Mouse (Mus musculus) megakaryocyte, embryonic 14.5 days (primary cell): ENCODE measurements around the gene Gm21974. TPM values are rescaled to one million over a fixed set of nuclear protein-coding genes. Genes with fewer than 3 reads are reported as not detected.

ENCODE experiments used
- H3K27me3 ChIP-seq: replicated peaks from 2 replicates; pipeline ENCODE3; 2012; ENCODE audit warnings: inconsistent platforms
- H3K36me3 ChIP-seq: replicated peaks from 2 replicates; pipeline ENCODE3; 2012; ENCODE audit warnings: low read length, inconsistent platforms, mixed read lengths
- H3K4me1 ChIP-seq: 2 replicates; pipeline ENCODE4 v1.6.1; 2012; ENCODE audit warnings: inconsistent platforms
- H3K4me3 ChIP-seq: replicated peaks from 2 replicates; pipeline ENCODE3; 2012; ENCODE audit warnings: moderate library complexity, mild to moderate bottlenecking, inconsistent platforms
- H3K9me3 ChIP-seq: 2 replicates; pipeline ENCODE4 v1.6.1; 2012; ENCODE audit warnings: inconsistent platforms
- FLI1 ChIP-seq: IDR thresholded peaks from 2 replicates; pipeline ENCODE4 v1.6.1; 2012; ENCODE audit warnings: low read length, inconsistent platforms, mixed read lengths
- GATA1 ChIP-seq: IDR thresholded peaks from 3 replicates; pipeline ENCODE4 v1.6.1; 2012; ENCODE audit warnings: mixed read lengths, low read length, inconsistent platforms, borderline replicate concordance
- polyA plus RNA-seq: library from polyadenylated mRNA; stranded (reverse); fragments of >175 nt; gene quantifications from 2 replicates; pipeline ENCODE4 v1.2.3, GENCODE M21; 2012; ENCODE audit warnings: low replicate concordance; ENCODE audit not compliant: insufficient read depth

Gm21974 gene
- polyA plus RNA-seq, 1 experiment: not detected

GRCm38 (mm10) chr7:127929923-127930322, 34.7 kb upstream of the Gm21974 start, which contains the start of gene Prss8:
Prss8 (minus strand) TSS chr7:127930104.
- no peak for TF ChIP-seq GATA1
- TF ChIP-seq FLI1: no peak
- Histone ChIP-seq H3K4me1 (peaks cover 59% of the 10 kb centered on the region), H3K9me3 (no peaks in the 10 kb centered on the region), H3K36me3 (peaks cover 30% of the 10 kb centered on the region), H3K4me3 (no peak within 1 kb of the TSS), H3K27me3 (peaks cover 8% of the 10 kb centered on the region)

DNA sequence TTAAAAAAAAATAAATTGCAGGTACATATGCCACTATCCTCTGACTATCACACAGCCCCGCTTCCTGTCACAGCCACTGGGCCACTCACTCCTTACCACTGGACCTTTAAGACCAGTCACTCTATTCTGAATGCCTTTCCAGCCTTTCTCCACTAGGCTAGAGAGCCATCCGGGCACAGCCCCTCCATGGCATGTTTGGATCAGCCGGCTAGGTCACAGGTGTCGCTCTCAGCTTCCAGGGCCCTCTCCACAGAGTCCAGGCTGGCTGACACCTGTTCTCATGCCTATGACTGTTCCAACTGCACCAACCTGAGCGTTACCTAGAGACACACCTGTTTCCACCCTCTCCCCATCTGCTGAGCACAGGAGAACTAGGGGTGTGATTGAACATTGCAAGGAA, 33.3 kb upstream of the Gm21974 start:
- Histone ChIP-seq H3K9me3 (no peaks in the 10 kb centered on the region), H3K4me3 (no peak overlapping the region), H3K27me3 (peaks cover 8% of the 10 kb centered on the region)

DNA sequence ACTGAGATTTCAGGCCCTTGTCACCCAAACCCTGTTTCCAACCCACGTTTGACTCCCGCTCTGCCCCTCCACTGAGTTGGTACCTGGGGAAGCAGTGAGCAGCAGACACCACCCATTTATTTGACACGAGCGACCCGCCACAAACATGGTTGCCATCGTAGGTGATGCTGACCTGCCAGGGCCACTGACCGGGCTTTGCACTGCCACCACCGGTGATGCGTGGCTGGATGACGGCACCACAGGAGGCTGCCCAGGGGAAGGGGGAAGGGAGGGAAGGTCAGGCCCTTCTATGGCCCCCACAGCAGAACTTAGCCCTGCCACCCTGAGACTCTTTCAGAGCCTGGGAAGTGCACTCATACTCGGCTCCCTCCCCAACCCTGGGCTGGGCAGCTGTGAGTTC, 32.5 kb upstream of the Gm21974 start:
- Histone ChIP-seq H3K4me3 (no peak overlapping the region), H3K27me3 (peaks cover 8% of the 10 kb centered on the region), H3K4me1 (peaks cover 42% of the 10 kb centered on the region), H3K9me3 (no peaks in the 10 kb centered on the region), H3K36me3 (peaks cover 52% of the 10 kb centered on the region)
- TF ChIP-seq FLI1 (no peak), GATA1 (no peak)

More for the DNA sequence above, 33.3 kb upstream of the Gm21974 start:
- peaks cover 45% of the 10 kb centered on the region for H3K4me1 ChIP-seq
- TF ChIP-seq FLI1: no peak
- no peak for TF ChIP-seq GATA1
- H3K36me3 ChIP-seq: peaks cover 43% of the 10 kb centered on the region

- Histone ChIP-seq H3K9me3 (no peaks in the 10 kb centered on the region), H3K36me3 (peaks cover 61% of the 10 kb centered on the region), H3K27me3 (peaks cover 8% of the 10 kb centered on the region), H3K4me3 (no peak overlapping the region), H3K4me1 (peaks cover 45% of the 10 kb centered on the region)
- TF ChIP-seq GATA1 (no peak), FLI1 (no peak)
These were observed 31.6 kb upstream of the Gm21974 start for GRCm38 (mm10) chr7:127926846-127927245.

GRCm38 (mm10) chr7:127926066-127926465, 30.8 kb upstream of the Gm21974 start:
- peaks cover 8% of the 10 kb centered on the region for H3K27me3 ChIP-seq
- no peaks in the 10 kb centered on the region for H3K9me3 ChIP-seq
- peaks cover 64% of the 10 kb centered on the region for H3K36me3 ChIP-seq
- peaks cover 45% of the 10 kb centered on the region for H3K4me1 ChIP-seq
- TF ChIP-seq GATA1 (no peak), FLI1 (no peak)
- no peak overlapping the region for H3K4me3 ChIP-seq

DNA sequence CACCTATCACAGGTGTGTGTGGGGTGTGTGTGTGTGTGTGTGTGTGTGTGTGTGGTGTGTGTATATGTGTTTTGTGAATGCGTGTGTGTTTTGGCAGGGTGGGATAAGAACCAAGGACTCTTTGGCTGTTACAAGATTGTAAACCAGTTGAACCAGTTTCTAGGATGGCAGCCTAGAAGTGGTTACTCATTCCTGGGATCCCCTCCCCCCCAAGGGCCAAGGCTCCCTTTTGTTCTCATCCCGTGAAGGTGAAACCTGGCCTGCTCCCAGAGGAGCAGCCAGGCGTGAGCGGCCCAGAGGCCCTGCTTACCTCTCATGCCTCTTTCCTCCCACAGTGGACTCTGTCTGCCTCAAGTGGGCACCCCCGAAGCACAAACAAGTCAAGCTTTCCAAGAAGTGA, 30.0 kb upstream of the Gm21974 start:
- no peak for TF ChIP-seq FLI1
- TF ChIP-seq GATA1: no peak
- Histone ChIP-seq H3K27me3 (peaks cover 8% of the 10 kb centered on the region), H3K4me3 (no peak overlapping the region), H3K4me1 (peaks cover 45% of the 10 kb centered on the region), H3K36me3 (peaks cover 72% of the 10 kb centered on the region), H3K9me3 (no peaks in the 10 kb centered on the region)

GRCm38 (mm10) chr7:127923714-127924113, 28.5 kb upstream of the Gm21974 start:
- Histone ChIP-seq H3K36me3 (peaks cover 82% of the 10 kb centered on the region), H3K4me1 (peaks cover 33% of the 10 kb centered on the region), H3K4me3 (no peak overlapping the region), H3K27me3 (no peaks in the 10 kb centered on the region), H3K9me3 (no peaks in the 10 kb centered on the region)
- TF ChIP-seq GATA1: no peak
- TF ChIP-seq FLI1: no peak

GRCm38 (mm10) chr7:127922451-127923275, 27.4 kb upstream of the Gm21974 start:
- Histone ChIP-seq H3K4me1 (peaks cover 26% of the 10 kb centered on the region), H3K36me3 (peaks cover 89% of the 10 kb centered on the region), H3K9me3 (no peaks in the 10 kb centered on the region), H3K4me3 (no peak overlapping the region), H3K27me3 (no peaks in the 10 kb centered on the region)
- TF ChIP-seq FLI1 (no peak), GATA1 (no peak)

GRCm38 (mm10) chr7:127921516-127921915, 26.3 kb upstream of the Gm21974 start:
- Histone ChIP-seq H3K9me3 (no peaks in the 10 kb centered on the region), H3K4me3 (no peak overlapping the region), H3K36me3 (peaks cover 88% of the 10 kb centered on the region), H3K4me1 (peaks cover 21% of the 10 kb centered on the region), H3K27me3 (no peaks in the 10 kb centered on the region)
- TF ChIP-seq FLI1 (no peak), GATA1 (no peak)

DNA sequence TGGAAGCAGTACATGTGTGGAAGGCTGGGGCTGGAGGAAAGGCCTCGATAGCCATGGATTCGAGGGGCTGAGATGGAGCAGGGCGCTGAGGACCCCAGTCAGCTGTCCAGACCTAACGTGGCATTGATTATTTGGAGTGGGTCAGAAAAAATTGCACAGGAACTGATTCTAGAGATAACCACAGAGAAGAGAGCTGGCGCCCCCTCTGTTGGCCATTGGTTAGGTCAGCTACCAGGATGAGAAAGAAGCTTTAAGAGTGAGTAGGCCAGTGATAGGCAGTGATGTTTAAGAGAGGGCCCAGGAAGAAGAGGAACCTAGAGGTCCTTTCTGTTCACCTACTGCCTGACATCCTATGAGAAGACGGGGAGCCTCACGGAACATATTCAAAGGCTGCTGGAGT, 24.0 kb upstream of the Gm21974 start:
- no peaks in the 10 kb centered on the region for H3K27me3 ChIP-seq
- peaks cover 29% of the 10 kb centered on the region for H3K4me1 ChIP-seq
- no peak overlapping the region for H3K4me3 ChIP-seq
- TF ChIP-seq GATA1 (no peak), FLI1 (no peak)
- H3K9me3 ChIP-seq: no peaks in the 10 kb centered on the region
- H3K36me3 ChIP-seq: peaks cover 86% of the 10 kb centered on the region

- peaks cover 75% of the 10 kb centered on the region for H3K36me3 ChIP-seq
- no peak overlapping the region for H3K4me3 ChIP-seq
- peaks cover 33% of the 10 kb centered on the region for H3K4me1 ChIP-seq
- H3K9me3 ChIP-seq: no peaks in the 10 kb centered on the region
- no peaks in the 10 kb centered on the region for H3K27me3 ChIP-seq
- TF ChIP-seq GATA1: no peak
- TF ChIP-seq FLI1: no peak
These were observed 22.9 kb upstream of the Gm21974 start for GRCm38 (mm10) chr7:127918203-127918602.
